Mouse (Mus musculus) forebrain, embryonic 16.5 days (tissue): ENCODE results near the gene Trpm6. TPM values are rescaled to one million over a fixed set of nuclear protein-coding genes. Genes with fewer than 3 reads are reported as not detected.

Experiments used
- ATAC-seq: fragments of 200-750 bp; cut with Nextera tagmentation; 2 replicates; pipeline ENCODE4 v1.8.0; 2017; ENCODE audit warnings: mild to moderate bottlenecking, moderate library complexity
- H3K27ac ChIP-seq: fragments of 300-500 bp; sonication (generic); 2 replicates; pipeline ENCODE4 v1.5.1; 2014; ENCODE audit warnings: low read length, control low read depth
- H3K27me3 ChIP-seq: fragments of 300-500 bp; sonication (generic); replicated peaks from 2 replicates; pipeline ENCODE4 v1.6.1; 2014; ENCODE audit warnings: low read length; ENCODE audit not compliant: control insufficient read depth, insufficient read depth
- H3K36me3 ChIP-seq: fragments of 300-500 bp; sonication (generic); 2 replicates; pipeline ENCODE4 v1.6.1; 2014; ENCODE audit not compliant: control insufficient read depth, insufficient read depth
- H3K4me1 ChIP-seq: fragments of 300-500 bp; sonication (generic); replicated peaks from 2 replicates; pipeline ENCODE4 v1.6.1; 2014; ENCODE audit warnings: low read length; ENCODE audit not compliant: control insufficient read depth, insufficient read depth
- H3K4me2 ChIP-seq: fragments of 300-500 bp; sonication (generic); 2 replicates; pipeline ENCODE4 v1.6.1; 2014; ENCODE audit warnings: mild to moderate bottlenecking, low read length, control low read depth
- H3K4me3 ChIP-seq: fragments of 300-500 bp; sonication (generic); replicated peaks from 2 replicates; pipeline ENCODE4 v1.5.1; 2014; ENCODE audit warnings: mild to moderate bottlenecking, low read length, control low read depth
- H3K9ac ChIP-seq: fragments of 300-500 bp; sonication (generic); replicated peaks from 2 replicates; pipeline ENCODE4 v1.6.1; 2014; ENCODE audit warnings: low read depth, low read length, control low read depth
- H3K9me3 ChIP-seq: fragments of 300-500 bp; sonication (generic); 2 replicates; pipeline ENCODE4 v1.6.1; 2016; ENCODE audit warnings: low read length; ENCODE audit not compliant: control insufficient read depth
- WGBS: fragments of 180-500 bp; shearing (Covaris S2); extraction: QIAGEN DNeasy Blood & Tissue Kit; methylation state at CpG from one replicate; pipeline ENCODE4 v1.1.7; 2014; 5-methylcytosine and 5-hydroxymethylcytosine counted together
- polyA plus RNA-seq: library from polyadenylated mRNA; unstranded; fragments of >200 nt; fragmentation: Nextera tagmentation; extraction: Ambion mirVana; gene quantifications from 2 replicates; pipeline ENCODE4 v1.2.1, GENCODE M21; 2015

Trpm6 gene
- polyA plus RNA-seq, 1 experiment from 2014 or later: 0.33 TPM

GRCm38 (mm10) chr19:18902041-18902693, 152.4 kb downstream of the Trpm6 start:
- Histone ChIP-seq H3K27me3 (no peaks in the 10 kb centered on the region), H3K4me1 (no peaks in the 10 kb centered on the region), H3K9ac (no peak overlapping the region), H3K36me3 (no peaks in the 10 kb centered on the region), H3K27ac (no peak overlapping the region), H3K4me2 (no peak overlapping the region), H3K4me3 (no peak overlapping the region), H3K9me3 (no peaks in the 10 kb centered on the region)
- no peak for ATAC-seq
- WGBS: 64% methylated on average over 15 of the region's 15 CpGs

GRCm38 (mm10) chr19:18902694-18903067, 152.9 kb downstream of the Trpm6 start:
- WGBS: 51% methylated on average over 6 of the region's 6 CpGs
- no peaks in the 10 kb centered on the region for H3K27me3 ChIP-seq
- no peak for ATAC-seq
- no peak overlapping the region for H3K4me3 ChIP-seq
- no peaks in the 10 kb centered on the region for H3K9me3 ChIP-seq
- no peak overlapping the region for H3K9ac ChIP-seq
- H3K27ac ChIP-seq: no peak overlapping the region
- no peaks in the 10 kb centered on the region for H3K4me1 ChIP-seq
- no peaks in the 10 kb centered on the region for H3K36me3 ChIP-seq
- no peak overlapping the region for H3K4me2 ChIP-seq

GRCm38 (mm10) chr19:18905511-18905910, 155.7 kb downstream of the Trpm6 start:
- Histone ChIP-seq H3K4me3 (no peak overlapping the region), H3K4me1 (no peaks in the 10 kb centered on the region), H3K4me2 (no peak overlapping the region), H3K36me3 (no peaks in the 10 kb centered on the region), H3K9me3 (no peaks in the 10 kb centered on the region), H3K27ac (no peak overlapping the region), H3K9ac (no peak overlapping the region), H3K27me3 (no peaks in the 10 kb centered on the region)
- no peak for ATAC-seq
- WGBS: 76% methylated on average over 3 of the region's 3 CpGs

- H3K9ac ChIP-seq: no peak overlapping the region
- WGBS: 66% methylated on average over 3 of the region's 3 CpGs
- no peak for ATAC-seq
- H3K27ac ChIP-seq: no peak overlapping the region
- H3K36me3 ChIP-seq: no peaks in the 10 kb centered on the region
- no peak overlapping the region for H3K4me2 ChIP-seq
- H3K4me1 ChIP-seq: no peaks in the 10 kb centered on the region
- no peaks in the 10 kb centered on the region for H3K9me3 ChIP-seq
- no peak overlapping the region for H3K4me3 ChIP-seq
- no peaks in the 10 kb centered on the region for H3K27me3 ChIP-seq
Observed at GRCm38 (mm10) chr19:18909641-18910040, 159.9 kb downstream of the Trpm6 start.

GRCm38 (mm10) chr19:18911755-18912340, 162.1 kb downstream of the Trpm6 start:
- H3K4me3 ChIP-seq: no peak overlapping the region
- no peak for ATAC-seq
- H3K27ac ChIP-seq: no peak overlapping the region
- H3K9ac ChIP-seq: no peak overlapping the region
- H3K4me1 ChIP-seq: no peaks in the 10 kb centered on the region
- H3K9me3 ChIP-seq: no peaks in the 10 kb centered on the region
- H3K36me3 ChIP-seq: no peaks in the 10 kb centered on the region
- H3K4me2 ChIP-seq: no peak overlapping the region
- no peaks in the 10 kb centered on the region for H3K27me3 ChIP-seq

- no peaks in the 10 kb centered on the region for H3K9me3 ChIP-seq
- H3K27me3 ChIP-seq: no peaks in the 10 kb centered on the region
- H3K4me1 ChIP-seq: no peaks in the 10 kb centered on the region
- H3K27ac ChIP-seq: no peak overlapping the region
- no peak overlapping the region for H3K9ac ChIP-seq
- no peak for ATAC-seq
- WGBS: 75% methylated on average over 6 of the region's 6 CpGs
- no peaks in the 10 kb centered on the region for H3K36me3 ChIP-seq
- H3K4me2 ChIP-seq: no peak overlapping the region
- no peak overlapping the region for H3K4me3 ChIP-seq
Observed at GRCm38 (mm10) chr19:18941391-18941790, 191.6 kb downstream of the Trpm6 start.

Other genes with a start within 250 kb of the Trpm6 start
- gene Ostf1, start 118.2 kb upstream of the Trpm6 start, polyA plus RNA-seq: 31.8 and 33.1 TPM in 2 replicates
- gene Nmrk1, start 118.0 kb upstream of the Trpm6 start, polyA plus RNA-seq: 4.0 and 4.9 TPM in 2 replicates
- gene Carnmt1, start 79.2 kb upstream of the Trpm6 start, polyA plus RNA-seq: 11.1 and 14.4 TPM in 2 replicates
- gene D030056L22Rik, start 36.8 kb upstream of the Trpm6 start, polyA plus RNA-seq: 58.8 and 71.4 TPM in 2 replicates